Mouse (Mus musculus): Measurements from ENCODE around the gene Epn2.

GRCm38 (mm10) chr11:61559572-61559971, 19.9 kb downstream of the Epn2 start:
- no peak for TF ChIP-seq CTCF (IDR thresholded peaks at IDR 0.05)
- no peak for TF ChIP-seq POLR2A (IDR thresholded peaks at IDR 0.05; ENCODE audit: insufficient read depth, low read depth, low read length)

Data from heart, adult 2 months (tissue).